ENCODE assay signal across 8 mouse cellular contexts in the genomic region with DNA sequence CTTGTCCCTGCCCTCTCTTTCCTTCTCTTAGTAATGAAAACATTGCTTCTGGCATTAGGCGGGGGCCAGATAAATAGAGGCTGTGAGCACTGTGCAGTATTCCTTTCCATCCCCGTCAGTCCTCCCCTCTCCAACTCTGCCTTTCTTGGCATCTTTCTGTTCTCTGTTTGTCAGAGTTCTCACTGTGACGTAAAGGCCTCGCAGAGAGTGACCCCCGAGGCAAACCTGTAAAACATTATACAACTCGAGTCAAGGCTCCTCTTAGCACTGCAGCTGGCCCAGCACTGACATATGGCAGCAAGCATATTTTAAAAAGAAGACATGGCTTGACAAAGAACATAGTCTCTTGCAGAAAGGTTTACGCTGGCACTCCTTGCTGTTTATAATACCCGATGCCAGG.
DNase-seq lines count a peak whose midpoint lies in the region; ATAC-seq and TF ChIP-seq lines count a peak whose summit lies in the region.

No protein-coding gene starts in this region.

- no peaks in the 10 kb centered on the region for H3K27me3 ChIP-seq in forebrain, embryonic 14.5 days (replicated peaks; ENCODE audit: control insufficient read depth, insufficient read depth, low read length)
- H3K27me3 ChIP-seq in intestine, embryonic 14.5 days (replicated peaks; ENCODE audit: control insufficient read depth, insufficient read depth, low read length) = no peaks in the 10 kb centered on the region
- no peaks in the 10 kb centered on the region for H3K27me3 ChIP-seq in liver, postnatal 0 days (ENCODE audit: insufficient read depth, low read length)

- intact Hi-C loops in gastrocnemius, postnatal 14 days (cut with DNase I; ENCODE audit: low total_unique reads) = no loop called here

- H3K36me3 ChIP-seq in forebrain, embryonic 14.5 days (ENCODE audit: control insufficient read depth, insufficient read depth, low read length) = no peaks in the 10 kb centered on the region
- no peaks in the 10 kb centered on the region for H3K36me3 ChIP-seq in intestine, embryonic 14.5 days (ENCODE audit: control insufficient read depth, insufficient read depth, low read length)
- no peaks in the 10 kb centered on the region for H3K36me3 ChIP-seq in liver, postnatal 0 days (replicated peaks; ENCODE audit: insufficient read depth, low read length)

- H3K9ac ChIP-seq in forebrain, embryonic 14.5 days (ENCODE audit: low read length) = no peak overlapping the region
- no peak overlapping the region for H3K9ac ChIP-seq in intestine, embryonic 14.5 days (ENCODE audit: low read length)
- no peak overlapping the region for H3K9ac ChIP-seq in liver, postnatal 0 days (replicated peaks)

- no peak for TF ChIP-seq EP300 in liver, postnatal 0 days (IDR thresholded peaks at IDR 0.05; ENCODE audit: low read depth)

- H3K4me1 ChIP-seq in forebrain, embryonic 14.5 days (ENCODE audit: control insufficient read depth, insufficient read depth, low read length) = no peaks in the 10 kb centered on the region
- H3K4me1 ChIP-seq in intestine, embryonic 14.5 days (replicated peaks; ENCODE audit: control insufficient read depth, insufficient read depth, low read length) = peaks cover 18% of the 10 kb centered on the region
- H3K4me1 ChIP-seq in liver, postnatal 0 days (ENCODE audit: insufficient read depth) = 0 out of 2 replicates have a peak, but pooled peaks cover 6% of the 10 kb centered on the region

- no peaks in the 10 kb centered on the region for H3K9me3 ChIP-seq in forebrain, embryonic 14.5 days (replicated peaks; ENCODE audit: control insufficient read depth, low read length)
- H3K9me3 ChIP-seq in intestine, embryonic 14.5 days (ENCODE audit: control insufficient read depth, low read length) = no peaks in the 10 kb centered on the region
- no peaks in the 10 kb centered on the region for H3K9me3 ChIP-seq in liver, postnatal 0 days (ENCODE audit: low read length)

- peak; percentile 65 for DNase-seq in embryo, embryonic 10.5 days (ENCODE audit: low spot score)
- DNase-seq in forebrain, embryonic 14.5 days (ENCODE audit: low spot score) = peak; percentile 55
- no peak for DNase-seq in intestine, embryonic 14.5 days (ENCODE audit: low spot score)
- DNase-seq in liver, postnatal 0 days = peak; percentile 20
- no peak for DNase-seq in right cerebral cortex, adult 18-20 months
- no peak for DNase-seq in layer of hippocampus, postnatal 14 days (ENCODE audit: low spot score in 2 of 2)
- DNase-seq in right cerebral cortex, postnatal 14 days = no peak
- DNase-seq in gastrocnemius, postnatal 14 days = no peak

- H3K27ac ChIP-seq in forebrain, embryonic 14.5 days (ENCODE audit: low read depth, low read length) = no peak overlapping the region
- H3K27ac ChIP-seq in intestine, embryonic 14.5 days (ENCODE audit: low read depth) = peak overlapping the region; percentile 33; the same call in 1 of the 2 replicates
- H3K27ac ChIP-seq in liver, postnatal 0 days (ENCODE audit: low read depth) = no peak overlapping the region

- no peak for TF ChIP-seq CTCF in liver, postnatal 0 days (IDR thresholded peaks at IDR 0.05; ENCODE audit: low read depth)

- H3K4me3 ChIP-seq in forebrain, embryonic 14.5 days (ENCODE audit: low read depth, low read length) = no peak overlapping the region
- no peak overlapping the region for H3K4me3 ChIP-seq in intestine, embryonic 14.5 days (ENCODE audit: low read depth, low read length)
- no peak overlapping the region for H3K4me3 ChIP-seq in liver, postnatal 0 days (ENCODE audit: low read depth, low read length)

- 63% methylated on average over 8 of the region's 8 CpGs for WGBS in forebrain, embryonic 14.5 days
- 8% methylated on average over 8 of the region's 8 CpGs for WGBS in intestine, embryonic 14.5 days
- 52% methylated on average over 8 of the region's 8 CpGs for WGBS in liver, postnatal 0 days (ENCODE audit: insufficient replicate concordance)

- peak; percentile 82 for ATAC-seq in forebrain, embryonic 14.5 days
- ATAC-seq in intestine, embryonic 14.5 days (replicated peaks; ENCODE audit: low FRiP score, low TSS enrichment, low read depth) = peak; percentile 63
- ATAC-seq in liver, postnatal 0 days = peak; percentile 87

- H3K4me2 ChIP-seq in forebrain, embryonic 14.5 days (ENCODE audit: low read length) = no peak overlapping the region
- peak overlapping the region; percentile 27 for H3K4me2 ChIP-seq in intestine, embryonic 14.5 days (ENCODE audit: low read length)
- H3K4me2 ChIP-seq in liver, postnatal 0 days (ENCODE audit: low read depth, low read length) = 0 out of 2 replicates have a peak overlapping the region, but pooled peaks have one; percentile 2

Comparison
In these comparisons a context has a peak if more than half of its experiments do, and no peak if none do; other contexts are left out.
1. DNase-seq: peak in embryo, embryonic 10.5 days (single experiment), forebrain, embryonic 14.5 days (single experiment) and liver, postnatal 0 days (single experiment); none in intestine, embryonic 14.5 days (single experiment), right cerebral cortex, adult 18-20 months (single experiment), layer of hippocampus, postnatal 14 days (0 of 2), right cerebral cortex, postnatal 14 days (single experiment) and gastrocnemius, postnatal 14 days (single experiment).
2. Peak in every context shown above with its lines, with median percentiles within 50 percentile points of each other: ATAC-seq.